Mouse (Mus musculus) heart, embryonic 15.5 days (tissue): Measurements from ENCODE around the gene Tob2. TPM values are rescaled to one million over a fixed set of nuclear protein-coding genes. Genes with fewer than 3 reads are reported as not detected.

ENCODE experiments used
- ATAC-seq: fragments of 200-750 bp; cut with Nextera tagmentation; replicated peaks from 2 replicates; pipeline ENCODE4 v1.8.0; 2017; ENCODE audit warnings: low read depth, moderate TSS enrichment; ENCODE audit not compliant: insufficient number of reproducible peaks, insufficient read depth, low FRiP score
- H3K27ac ChIP-seq: fragments of 300-500 bp; sonication (generic); 2 replicates; pipeline ENCODE4 v1.5.1; 2015; ENCODE audit warnings: mild to moderate bottlenecking, inconsistent platforms
- H3K27me3 ChIP-seq: fragments of 300-500 bp; sonication (generic); 2 replicates; pipeline ENCODE4 v1.6.1; 2015; ENCODE audit warnings: inconsistent platforms
- H3K36me3 ChIP-seq: fragments of 300-500 bp; sonication (generic); 2 replicates; pipeline ENCODE4 v1.6.1; 2015; ENCODE audit warnings: mild to moderate bottlenecking, inconsistent platforms
- H3K4me1 ChIP-seq: fragments of 300-500 bp; sonication (generic); replicated peaks from 2 replicates; pipeline ENCODE4 v1.6.1; 2015; ENCODE audit warnings: inconsistent platforms
- H3K4me2 ChIP-seq: fragments of 300-500 bp; sonication (generic); 2 replicates; pipeline ENCODE4 v1.6.1; 2015; ENCODE audit warnings: inconsistent platforms, mild to moderate bottlenecking, moderate library complexity
- H3K4me3 ChIP-seq: fragments of 300-500 bp; sonication (generic); 2 replicates; pipeline ENCODE4 v1.5.1; 2015; ENCODE audit warnings: mild to moderate bottlenecking, inconsistent platforms
- H3K9ac ChIP-seq: fragments of 300-500 bp; sonication (generic); 2 replicates; pipeline ENCODE4 v1.6.1; 2015; ENCODE audit warnings: mild to moderate bottlenecking, inconsistent platforms
- H3K9me3 ChIP-seq: fragments of 300-500 bp; sonication (generic); replicated peaks from 2 replicates; pipeline ENCODE4 v1.6.1; 2016; ENCODE audit warnings: inconsistent platforms
- WGBS: fragments of 180-500 bp; shearing (Covaris S2); methylation state at CpG from one replicate; pipeline ENCODE4 v1.1.7; 2015; ENCODE audit warnings: mixed read lengths; 5-methylcytosine and 5-hydroxymethylcytosine counted together
- polyA plus RNA-seq: library from polyadenylated mRNA; unstranded; fragments of >200 nt; fragmentation: Nextera tagmentation; extraction: Ambion mirVana; gene quantifications from 2 replicates; pipeline ENCODE4 v1.2.1, GENCODE M21; 2015

Gene Tob2
- polyA plus RNA-seq, 1 experiment from 2014 or later = 15.8 TPM

DNA sequence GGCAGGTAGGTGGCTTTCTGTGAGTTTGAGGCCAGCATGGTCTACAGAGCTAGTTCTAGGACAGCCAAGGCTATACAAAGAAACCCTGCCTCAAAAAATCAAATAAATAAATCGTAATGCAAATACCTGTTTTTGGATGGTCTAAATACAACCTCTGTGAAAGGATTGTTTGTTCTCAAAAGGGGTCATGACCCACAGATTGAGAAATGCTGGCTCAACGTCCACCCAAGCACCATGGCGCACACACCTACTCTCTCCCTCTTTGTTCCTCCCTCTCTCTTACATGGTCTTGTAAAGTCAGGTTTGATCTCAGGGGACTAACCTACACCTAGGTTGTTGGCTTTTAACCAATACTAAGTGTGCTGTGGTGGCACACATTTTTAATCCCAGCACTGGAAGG lies 36.0 kb downstream of the Tob2 start:
- Histone ChIP-seq H3K4me1 (no peaks in the 10 kb centered on the region), H3K9me3 (no peaks in the 10 kb centered on the region), H3K27me3 (no peaks in the 10 kb centered on the region), H3K27ac (no peak overlapping the region), H3K4me3 (no peak overlapping the region), H3K36me3 (peaks cover 65% of the 10 kb centered on the region), H3K9ac (no peak overlapping the region), H3K4me2 (no peak overlapping the region)
- WGBS = 85% methylated on average over 3 of the region's 3 CpGs
- ATAC-seq = no peak

DNA sequence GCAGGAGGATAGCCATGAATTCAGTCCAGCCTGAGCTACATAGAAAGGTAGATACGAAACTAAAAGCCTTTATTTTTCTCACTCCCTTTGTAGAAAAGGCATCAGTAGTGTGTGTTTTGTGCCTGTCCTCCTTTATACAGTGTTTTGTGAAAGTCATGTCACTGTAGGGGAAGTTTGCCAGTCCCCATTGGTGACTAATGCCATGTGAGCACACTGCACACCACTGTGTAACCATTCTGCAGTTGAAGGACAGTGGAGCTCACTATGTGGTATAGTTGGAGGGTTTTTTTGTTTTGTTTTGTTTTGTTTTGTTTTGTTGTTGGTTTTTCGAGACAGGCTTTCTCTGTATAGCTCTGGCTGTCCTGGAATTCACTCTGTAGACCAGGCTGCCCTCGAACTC lies 40.2 kb downstream of the Tob2 start:
- 85% methylated on average over 3 of the region's 3 CpGs for WGBS
- 0 out of 2 replicates have a peak, but pooled peaks cover under 1% of the 10 kb centered on the region for H3K4me1 ChIP-seq
- H3K27ac ChIP-seq = no peak overlapping the region
- no peak overlapping the region for H3K9ac ChIP-seq
- H3K9me3 ChIP-seq = no peaks in the 10 kb centered on the region
- H3K4me2 ChIP-seq = no peak overlapping the region
- ATAC-seq = no peak
- peaks cover 55% of the 10 kb centered on the region for H3K36me3 ChIP-seq
- no peak overlapping the region for H3K4me3 ChIP-seq
- no peaks in the 10 kb centered on the region for H3K27me3 ChIP-seq

DNA sequence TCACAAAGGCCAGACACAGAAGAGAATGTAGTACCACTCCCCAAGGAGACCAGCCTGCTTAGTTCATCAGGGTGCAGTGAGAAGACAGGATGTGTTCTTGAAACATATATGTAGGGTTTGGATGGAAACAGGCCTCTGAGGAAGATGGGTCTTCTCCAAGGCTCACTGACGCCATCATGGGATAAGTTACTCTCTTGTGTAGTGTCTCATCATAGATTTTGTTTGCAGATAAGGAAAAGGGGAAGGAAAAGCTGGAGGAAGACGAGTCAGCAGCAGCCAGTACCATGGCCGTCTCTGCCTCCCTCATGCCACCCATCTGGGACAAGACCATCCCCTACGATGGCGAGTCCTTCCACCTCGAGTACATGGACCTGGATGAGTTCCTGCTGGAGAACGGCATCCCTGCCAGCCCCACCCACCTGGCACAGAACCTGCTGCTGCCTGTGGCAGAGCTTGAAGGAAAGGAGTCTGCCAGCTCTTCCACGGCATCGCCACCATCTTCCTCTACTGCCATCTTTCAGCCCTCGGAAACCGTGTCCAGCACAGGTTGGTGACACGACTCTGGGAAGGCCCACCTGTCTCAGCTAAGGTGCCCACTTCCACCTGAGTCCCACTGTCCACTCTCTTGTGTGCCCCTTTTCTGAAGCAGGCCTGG lies 43.8 kb downstream of the Tob2 start:
- Histone ChIP-seq H3K27ac (no peak overlapping the region), H3K36me3 (peaks cover 29% of the 10 kb centered on the region; the same call in 1 of the 2 replicates), H3K9me3 (no peaks in the 10 kb centered on the region), H3K4me2 (no peak overlapping the region), H3K27me3 (no peaks in the 10 kb centered on the region), H3K4me1 (peaks cover 20% of the 10 kb centered on the region), H3K4me3 (no peak overlapping the region), H3K9ac (no peak overlapping the region)
- no peak for ATAC-seq
- 82% methylated on average over 12 of the region's 12 CpGs for whole genome bisulfite sequencing

DNA sequence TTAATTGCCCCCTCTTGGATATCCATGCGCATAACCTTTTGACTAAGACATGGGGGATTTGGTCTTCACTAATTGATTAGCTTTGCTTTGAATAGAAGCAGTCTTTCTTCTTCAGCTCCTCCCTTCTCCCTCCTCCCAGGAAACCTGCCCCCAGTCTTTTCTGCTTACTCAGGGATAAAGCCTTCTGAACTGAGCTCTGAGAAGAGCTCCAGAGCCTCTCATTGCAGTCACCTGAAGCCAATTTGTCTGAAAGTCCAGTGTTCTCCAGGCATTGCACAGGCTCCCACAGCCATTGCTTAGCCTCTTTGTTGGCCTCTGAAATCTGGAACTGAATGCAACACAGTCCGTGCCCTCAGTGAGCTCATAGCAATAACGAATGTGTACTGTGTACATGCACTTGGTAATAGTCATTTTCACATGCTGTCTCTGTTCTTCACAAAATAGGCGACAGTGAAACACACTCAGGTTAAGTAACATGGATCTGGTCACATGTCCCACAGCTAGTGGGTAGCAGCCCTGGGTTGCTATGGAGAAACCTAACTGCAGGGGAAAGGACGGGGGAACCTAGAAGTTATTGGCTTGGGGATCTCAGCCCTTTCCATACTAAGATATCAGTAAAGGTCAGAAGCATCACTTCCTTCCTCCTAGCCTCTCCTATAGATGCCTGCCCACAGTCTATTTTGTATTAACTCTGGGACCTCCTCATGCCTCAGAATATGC lies 44.5 kb downstream of the Tob2 start:
- Histone ChIP-seq H3K4me2 (no peak overlapping the region), H3K27me3 (no peaks in the 10 kb centered on the region), H3K27ac (no peak overlapping the region), H3K4me1 (peaks cover 27% of the 10 kb centered on the region), H3K36me3 (peaks cover 29% of the 10 kb centered on the region; the same call in 1 of the 2 replicates), H3K9me3 (no peaks in the 10 kb centered on the region), H3K9ac (no peak overlapping the region), H3K4me3 (no peak overlapping the region)
- 80% methylated on average over 5 of the region's 5 CpGs for WGBS
- ATAC-seq = no peak

- 59% methylated on average over 7 of the region's 7 CpGs for WGBS
- Histone ChIP-seq H3K36me3 (peaks cover 29% of the 10 kb centered on the region; the same call in 1 of the 2 replicates), H3K27ac (0 out of 2 replicates have a peak overlapping the region, but pooled peaks have one; percentile 17), H3K27me3 (no peaks in the 10 kb centered on the region), H3K4me2 (peak overlapping the region; percentile 82), H3K9ac (peak overlapping the region; percentile 89; the same call in 1 of the 2 replicates), H3K9me3 (no peaks in the 10 kb centered on the region), H3K4me3 (peak overlapping the region; percentile 83; the same call in 1 of the 2 replicates), H3K4me1 (peaks cover 33% of the 10 kb centered on the region)
- no peak for ATAC-seq
Measured at GRCm38 (mm10) chr15:81812696-81813631, 45.6 kb downstream of the Tob2 start.

- ATAC-seq = no peak
- 41% methylated on average over 3 of the region's 3 CpGs for WGBS
- Histone ChIP-seq H3K4me1 (peaks cover 33% of the 10 kb centered on the region), H3K36me3 (peaks cover 23% of the 10 kb centered on the region; the same call in 1 of the 2 replicates), H3K9me3 (no peaks in the 10 kb centered on the region), H3K9ac (peak overlapping the region; percentile 89), H3K4me3 (peak overlapping the region; percentile 83), H3K4me2 (peak overlapping the region; percentile 82), H3K27ac (peak overlapping the region; percentile 17; the same call in 1 of the 2 replicates), H3K27me3 (no peaks in the 10 kb centered on the region)
Measured at GRCm38 (mm10) chr15:81812287-81812686, 46.3 kb downstream of the Tob2 start.

DNA sequence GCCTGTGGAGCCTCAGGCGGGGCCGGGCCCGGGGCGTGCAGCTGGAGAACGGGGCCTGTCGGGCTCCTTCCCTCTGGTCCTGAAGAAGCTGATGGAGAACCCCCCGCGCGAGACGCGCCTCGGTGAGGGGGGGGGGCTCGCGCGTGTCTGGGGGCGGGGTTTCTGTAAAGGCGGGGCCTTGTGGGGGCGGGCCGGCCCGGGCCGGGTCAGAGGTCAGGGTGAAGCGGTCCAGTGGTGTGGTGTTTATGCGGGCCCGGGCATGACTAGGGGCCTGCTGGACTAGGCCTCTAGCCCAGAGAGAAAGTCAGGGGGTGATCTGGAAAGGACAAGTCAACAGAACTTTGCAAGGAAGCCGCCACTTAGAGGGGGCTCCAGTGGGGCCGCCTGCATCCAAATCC lies 47.0 kb downstream of the Tob2 start:
- under 1% methylated on average over 22 of the region's 26 CpGs for WGBS
- ATAC-seq = peak; percentile 9
- H3K4me2 ChIP-seq = peak overlapping the region; percentile 82

GRCm38 (mm10) chr15:81810671-81811598 lies 47.7 kb downstream of the Tob2 start:
- Histone ChIP-seq H3K4me2 (peak overlapping the region; percentile 82), H3K27ac (peak overlapping the region; percentile 96), H3K27me3 (no peaks in the 10 kb centered on the region), H3K4me1 (peaks cover 44% of the 10 kb centered on the region), H3K9me3 (no peaks in the 10 kb centered on the region), H3K9ac (peak overlapping the region; percentile 89), H3K4me3 (peak overlapping the region; percentile 83), H3K36me3 (peaks cover 10% of the 10 kb centered on the region; the same call in 1 of the 2 replicates)
- ATAC-seq = peak; percentile 94
- under 1% methylated on average over 88 of the region's 89 CpGs for WGBS

More for the DNA sequence above, 47.0 kb downstream of the Tob2 start:
- peak overlapping the region; percentile 89 for H3K9ac ChIP-seq
- H3K4me1 ChIP-seq = peaks cover 38% of the 10 kb centered on the region
- H3K27me3 ChIP-seq = no peaks in the 10 kb centered on the region
- H3K27ac ChIP-seq = peak overlapping the region; percentile 96
- H3K36me3 ChIP-seq = peaks cover 16% of the 10 kb centered on the region; the same call in 1 of the 2 replicates
- no peaks in the 10 kb centered on the region for H3K9me3 ChIP-seq
- peak overlapping the region; percentile 83 for H3K4me3 ChIP-seq

DNA sequence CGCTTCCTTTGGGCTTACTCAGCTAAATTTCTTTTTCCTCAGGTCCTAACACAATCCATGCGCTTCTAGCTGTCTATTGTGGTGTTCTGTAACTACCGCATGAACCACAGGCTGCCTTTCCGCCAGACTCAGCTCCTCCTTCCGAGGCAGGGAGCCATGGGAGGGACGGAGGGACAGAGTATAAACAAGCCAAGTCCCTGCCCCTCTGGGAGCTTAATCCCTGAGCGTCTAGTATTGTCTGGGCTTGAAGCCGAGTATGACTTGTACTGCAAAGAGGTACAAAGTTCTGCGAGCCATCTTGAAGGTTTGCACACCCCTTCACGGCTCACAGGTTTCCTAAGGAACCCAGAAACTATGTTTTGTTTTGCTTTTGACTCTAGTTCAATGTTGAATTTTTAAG lies 48.4 kb downstream of the Tob2 start:
- Histone ChIP-seq H3K4me2 (peak overlapping the region; percentile 82), H3K4me1 (peaks cover 52% of the 10 kb centered on the region), H3K9ac (peak overlapping the region; percentile 64), H3K27me3 (no peaks in the 10 kb centered on the region), H3K4me3 (peak overlapping the region; percentile 83), H3K9me3 (no peaks in the 10 kb centered on the region), H3K27ac (peak overlapping the region; percentile 96), H3K36me3 (peaks cover 4% of the 10 kb centered on the region; the same call in 1 of the 2 replicates)
- WGBS = 1% methylated on average over 10 of the region's 10 CpGs
- peak; percentile 45 for ATAC-seq

GRCm38 (mm10) chr15:81809550-81809949 lies 49.0 kb downstream of the Tob2 start:
- peak overlapping the region; percentile 82 for H3K4me2 ChIP-seq
- no peaks in the 10 kb centered on the region for H3K27me3 ChIP-seq
- H3K9me3 ChIP-seq = no peaks in the 10 kb centered on the region
- peak overlapping the region; percentile 96 for H3K27ac ChIP-seq
- no peak for ATAC-seq
- H3K9ac ChIP-seq = peak overlapping the region; percentile 64
- peak overlapping the region; percentile 83; the same call in 1 of the 2 replicates for H3K4me3 ChIP-seq
- peaks cover 58% of the 10 kb centered on the region for H3K4me1 ChIP-seq
- WGBS = 30% methylated on average over 1 of the region's 1 CpGs
- no peaks in the 10 kb centered on the region for H3K36me3 ChIP-seq
